Mouse (Mus musculus): ENCODE results near the gene Fscn2.

GRCm38 (mm10) chr11:120347791-120348683 lies 13.3 kb upstream of the Fscn2 start, which contains the start of gene Actg1:
- TF ChIP-seq CTCF (IDR thresholded peaks at IDR 0.05; ENCODE audit: extremely low read depth, insufficient read depth, insufficient read length, insufficient replicate concordance) (no peak), POLR2A (IDR thresholded peaks at IDR 0.05; ENCODE audit: low read depth, low read length) (peak; percentile 97)
